Mouse (Mus musculus) hindbrain, embryonic 16.5 days (tissue): ENCODE measurements around the gene Krt9. TPM values are rescaled to one million over a fixed set of nuclear protein-coding genes. Genes with fewer than 3 reads are reported as not detected.
"Not testable (repeated sequence)": the region's sequence is repeated elsewhere in the genome, so short reads cannot be mapped to it uniquely, and the experiment has no call there.

ENCODE experiments used
- ATAC-seq: fragments of 200-750 bp; cut with Nextera tagmentation; 2 replicates; pipeline ENCODE4 v1.8.0; 2017; ENCODE audit warnings: moderate TSS enrichment, moderate library complexity
- H3K27ac ChIP-seq: fragments of 300-500 bp; sonication (generic); 2 replicates; pipeline ENCODE4 v1.5.1; 2014; ENCODE audit warnings: low read depth, mild to moderate bottlenecking, control low read depth, low read length, moderate library complexity
- H3K27me3 ChIP-seq: fragments of 300-500 bp; sonication (generic); replicated peaks from 2 replicates; pipeline ENCODE4 v1.6.1; 2014; ENCODE audit warnings: low read length; ENCODE audit not compliant: control insufficient read depth, insufficient read depth
- H3K36me3 ChIP-seq: fragments of 300-500 bp; sonication (generic); 2 replicates; pipeline ENCODE4 v1.6.1; 2014; ENCODE audit warnings: mild to moderate bottlenecking, low read length, moderate library complexity, mixed read lengths; ENCODE audit not compliant: control insufficient read depth, insufficient read depth
- H3K4me1 ChIP-seq: fragments of 300-500 bp; sonication (generic); 2 replicates; pipeline ENCODE4 v1.6.1; 2014; ENCODE audit warnings: low read depth, low read length; ENCODE audit not compliant: control insufficient read depth, insufficient read depth
- H3K4me2 ChIP-seq: fragments of 300-500 bp; sonication (generic); 2 replicates; pipeline ENCODE4 v1.6.1; 2014; ENCODE audit warnings: mild to moderate bottlenecking, low read length, control low read depth, moderate library complexity
- H3K4me3 ChIP-seq: fragments of 300-500 bp; sonication (generic); 2 replicates; pipeline ENCODE4 v1.5.1; 2014; ENCODE audit warnings: mild to moderate bottlenecking, low read length, control low read depth, moderate library complexity
- H3K9ac ChIP-seq: fragments of 300-500 bp; sonication (generic); 2 replicates; pipeline ENCODE4 v1.6.1; 2014; ENCODE audit warnings: low read depth, mild to moderate bottlenecking, control low read depth, low read length, moderate library complexity
- H3K9me3 ChIP-seq: fragments of 300-500 bp; sonication (generic); 2 replicates; pipeline ENCODE4 v1.6.1; 2014; ENCODE audit warnings: mild to moderate bottlenecking, low read length, moderate library complexity; ENCODE audit not compliant: control insufficient read depth
- WGBS: fragments of 180-500 bp; shearing (Covaris S2); extraction: QIAGEN DNeasy Blood & Tissue Kit; methylation state at CpG from one replicate; pipeline ENCODE4 v1.1.7; 2014; 5-methylcytosine and 5-hydroxymethylcytosine counted together
- polyA plus RNA-seq: library from polyadenylated mRNA; unstranded; fragments of >200 nt; fragmentation: Nextera tagmentation; extraction: Ambion mirVana; gene quantifications from 2 replicates; pipeline ENCODE4 v1.2.1, GENCODE M21; 2015

Krt9 gene
- 0.08 TPM in 1 of 2 replicates, not detected in the other for polyA plus RNA-seq

GRCm38 (mm10) chr11:100192992-100193391 is at the start of gene Krt9:
TSS of gene Krt9 (minus strand) at chr11:100193246.
- H3K4me1 ChIP-seq, result no peaks in the 10 kb centered on the region
- H3K4me2 ChIP-seq, result no peak within 1 kb of the TSS
- no peak for ATAC-seq
- no peak within 1 kb of the TSS for H3K27ac ChIP-seq
- no peak within 1 kb of the TSS for H3K9ac ChIP-seq
- H3K27me3 ChIP-seq, result no peaks in the 10 kb centered on the region
- no peak within 1 kb of the TSS for H3K4me3 ChIP-seq
- H3K36me3 ChIP-seq, result no peaks in the 10 kb centered on the region
- no peaks in the 10 kb centered on the region for H3K9me3 ChIP-seq
- 59% methylated on average over 9 of the region's 9 CpGs for WGBS

GRCm38 (mm10) chr11:100240272-100240671 is 47.2 kb upstream of the Krt9 start:
- not testable (repeated sequence) for H3K4me3 ChIP-seq, H3K27ac ChIP-seq, H3K9ac ChIP-seq, H3K9me3 ChIP-seq, ATAC-seq, H3K4me2 ChIP-seq, H3K27me3 ChIP-seq, H3K36me3 ChIP-seq, H3K4me1 ChIP-seq
- WGBS, result 92% methylated on average over 4 of the region's 4 CpGs

- Histone ChIP-seq H3K36me3 (no peaks in the 10 kb centered on the region), H3K4me1 (no peaks in the 10 kb centered on the region), H3K4me2 (no peak overlapping the region), H3K9me3 (peaks cover 4% of the 10 kb centered on the region; the same call in 1 of the 2 replicates), H3K9ac (no peak overlapping the region), H3K4me3 (no peak overlapping the region), H3K27me3 (no peaks in the 10 kb centered on the region), H3K27ac (no peak overlapping the region)
- 63% methylated on average over 8 of the region's 8 CpGs for WGBS
- ATAC-seq, result no peak
Measured at GRCm38 (mm10) chr11:100221741-100222140, 28.7 kb upstream of the Krt9 start.

GRCm38 (mm10) chr11:100219304-100219703 is 26.3 kb upstream of the Krt9 start:
- Histone ChIP-seq H3K27ac (no peak overlapping the region), H3K4me1 (no peaks in the 10 kb centered on the region), H3K9ac (no peak overlapping the region), H3K9me3 (no peaks in the 10 kb centered on the region), H3K36me3 (no peaks in the 10 kb centered on the region), H3K4me2 (no peak overlapping the region), H3K27me3 (no peaks in the 10 kb centered on the region), H3K4me3 (no peak overlapping the region)
- WGBS, result 84% methylated on average over 4 of the region's 4 CpGs
- ATAC-seq, result no peak

- WGBS, result 74% methylated on average over 6 of the region's 6 CpGs
- Histone ChIP-seq H3K9me3 (no peaks in the 10 kb centered on the region), H3K4me3 (no peak overlapping the region), H3K9ac (no peak overlapping the region), H3K4me2 (no peak overlapping the region), H3K36me3 (no peaks in the 10 kb centered on the region), H3K4me1 (no peaks in the 10 kb centered on the region), H3K27ac (no peak overlapping the region), H3K27me3 (no peaks in the 10 kb centered on the region)
- ATAC-seq, result no peak
Measured at GRCm38 (mm10) chr11:100208542-100208941, 15.5 kb upstream of the Krt9 start.

GRCm38 (mm10) chr11:100207498-100207897 is 14.5 kb upstream of the Krt9 start, which contains the start of gene Krt14:
TSS of gene Krt14 (minus strand) at chr11:100207548.
- no peaks in the 10 kb centered on the region for H3K4me1 ChIP-seq
- H3K9ac ChIP-seq, result no peak within 1 kb of the TSS
- no peak within 1 kb of the TSS for H3K27ac ChIP-seq
- WGBS, result 92% methylated on average over 8 of the region's 8 CpGs
- no peaks in the 10 kb centered on the region for H3K9me3 ChIP-seq
- H3K4me2 ChIP-seq, result no peak within 1 kb of the TSS
- no peak within 1 kb of the TSS for H3K4me3 ChIP-seq
- no peaks in the 10 kb centered on the region for H3K27me3 ChIP-seq
- H3K36me3 ChIP-seq, result no peaks in the 10 kb centered on the region
- ATAC-seq, result no peak

- Histone ChIP-seq H3K4me1 (no peaks in the 10 kb centered on the region), H3K4me2 (no peak overlapping the region), H3K27ac (no peak overlapping the region), H3K4me3 (no peak overlapping the region), H3K36me3 (no peaks in the 10 kb centered on the region), H3K9ac (no peak overlapping the region), H3K9me3 (no peaks in the 10 kb centered on the region), H3K27me3 (no peaks in the 10 kb centered on the region)
- ATAC-seq, result no peak
- WGBS, result 28% methylated on average over 6 of the region's 6 CpGs
Measured at GRCm38 (mm10) chr11:100203448-100203847, 10.4 kb upstream of the Krt9 start.

GRCm38 (mm10) chr11:100202906-100203305 is 9.9 kb upstream of the Krt9 start:
- no peak overlapping the region for H3K9ac ChIP-seq
- H3K36me3 ChIP-seq, result no peaks in the 10 kb centered on the region
- H3K4me2 ChIP-seq, result no peak overlapping the region
- H3K27me3 ChIP-seq, result no peaks in the 10 kb centered on the region
- H3K9me3 ChIP-seq, result no peaks in the 10 kb centered on the region
- no peak overlapping the region for H3K4me3 ChIP-seq
- H3K27ac ChIP-seq, result no peak overlapping the region
- H3K4me1 ChIP-seq, result no peaks in the 10 kb centered on the region
- 76% methylated on average over 4 of the region's 4 CpGs for WGBS
- no peak for ATAC-seq

GRCm38 (mm10) chr11:100200104-100200820 is 7.2 kb upstream of the Krt9 start:
- Histone ChIP-seq H3K4me1 (no peaks in the 10 kb centered on the region), H3K9me3 (no peaks in the 10 kb centered on the region), H3K27me3 (no peaks in the 10 kb centered on the region), H3K27ac (no peak overlapping the region), H3K4me3 (no peak overlapping the region), H3K36me3 (no peaks in the 10 kb centered on the region), H3K9ac (no peak overlapping the region), H3K4me2 (no peak overlapping the region)
- WGBS, result 52% methylated on average over 8 of the region's 8 CpGs
- ATAC-seq, result no peak
